Mouse (Mus musculus): Measurements from ENCODE around the gene Gm13287. TPM values are rescaled to one million over a fixed set of nuclear protein-coding genes. Genes with fewer than 3 reads are reported as not detected.
"Not testable (repeated sequence)": the region's sequence is repeated elsewhere in the genome, so short reads cannot be mapped to it uniquely, and the experiment has no call there.

Gm13287 gene
- total and polyA plus RNA-seq, 3 experiments = not detected

- DNase-seq (ENCODE audit: low read depth, low spot score) = peak; percentile 48
- no peak overlapping the region for H3K4me3 ChIP-seq (ENCODE audit: control insufficient read depth in 1 of 2, insufficient read depth in 1 of 2, low read depth in 2 of 2, low read length in 2 of 2)
- no peaks in the 10 kb centered on the region for H3K9me3 ChIP-seq (replicated peaks; ENCODE audit: insufficient read depth, low read length)
- H3K4me1 ChIP-seq (ENCODE audit: control insufficient read depth in 1 of 2, insufficient read depth in 2 of 2, low read length in 2 of 2) = no peaks in the 10 kb centered on the region
- TF ChIP-seq SMC3 (IDR thresholded peaks at IDR 0.05; ENCODE audit: low read depth, low read length) (peak; percentile 27), JUND (IDR thresholded peaks at IDR 0.05; ENCODE audit: low read depth, low read length) (peak; percentile 50; the same call in 1 of the 2 replicates), RCOR1 (IDR thresholded peaks at IDR 0.05; ENCODE audit: low read depth, low read length) (no peak), ZNF384 (IDR thresholded peaks at IDR 0.05; ENCODE audit: low read depth, low read length) (peak; percentile 83), MAX (IDR thresholded peaks at IDR 0.05; ENCODE audit: low read length) (no peak), GABPA (IDR thresholded peaks at IDR 0.05; ENCODE audit: low read depth, low read length) (no peak), E2F4 (IDR thresholded peaks at IDR 0.05; ENCODE audit: borderline replicate concordance, low read depth, low read length) (no peak), RAD21 (IDR thresholded peaks at IDR 0.05; ENCODE audit: low read depth, low read length) (peak; percentile 38), ETS1 (IDR thresholded peaks at IDR 0.05; ENCODE audit: low read depth, low read length) (0 out of 2 replicates have a peak, but pooled peaks have one; percentile 9), CTCF (IDR thresholded peaks at IDR 0.05 in 2 of 3, conservative IDR thresholded peaks at IDR 0.05 in 1 of 3; ENCODE audit: control insufficient read depth in 1 of 3, insufficient read depth in 1 of 3, low read depth in 2 of 3, low read length in 3 of 3, poor library complexity in 1 of 3, severe bottlenecking in 1 of 3) (peak in 2 of 3 experiments; percentile 57 to 76; a peak in 4 of 6 replicates), POLR2AphosphoS2 (IDR thresholded peaks at IDR 0.05; ENCODE audit: low read length) (no peak)
- no peaks in the 10 kb centered on the region for H3K36me3 ChIP-seq (ENCODE audit: control insufficient read depth in 1 of 2, insufficient read depth in 2 of 2, low read length in 2 of 2)
- H3K27me3 ChIP-seq (ENCODE audit: control insufficient read depth in 1 of 2, insufficient read depth in 2 of 2, low read length in 2 of 2) = peaks cover 5 to 11% of the 10 kb centered on the region in 2 experiments
- H3K27ac ChIP-seq (ENCODE audit: control insufficient read depth, low read depth, low read length) = no peak overlapping the region
- no peak overlapping the region for H3K9ac ChIP-seq (ENCODE audit: control insufficient read depth, low read depth, low read length, poor library complexity, severe bottlenecking)
- H3K79me2 ChIP-seq (ENCODE audit: control insufficient read depth, insufficient read depth, low read length, poor library complexity) = no peaks in the 10 kb centered on the region
Measured at GRCm38 (mm10) chr4:88830523-88830922, 27.5 kb downstream of the Gm13287 start.

GRCm38 (mm10) chr4:88835225-88835624, 32.2 kb downstream of the Gm13287 start, which contains the start of gene Ifna5:
TSS of gene Ifna5 (plus strand) at chr4:88835525.
- H3K27ac ChIP-seq (ENCODE audit: control insufficient read depth, low read depth, low read length); DNase-seq (ENCODE audit: low read depth, low spot score); H3K79me2 ChIP-seq (ENCODE audit: control insufficient read depth, insufficient read depth, low read length, poor library complexity); H3K4me1 ChIP-seq (ENCODE audit: control insufficient read depth in 1 of 2, insufficient read depth in 2 of 2, low read length in 2 of 2); H3K36me3 ChIP-seq (ENCODE audit: control insufficient read depth in 1 of 2, insufficient read depth in 2 of 2, low read length in 2 of 2); H3K4me3 ChIP-seq (ENCODE audit: control insufficient read depth in 1 of 2, insufficient read depth in 1 of 2, low read depth in 2 of 2, low read length in 2 of 2); H3K9ac ChIP-seq (ENCODE audit: control insufficient read depth, low read depth, low read length, poor library complexity, severe bottlenecking); H3K9me3 ChIP-seq (replicated peaks; ENCODE audit: insufficient read depth, low read length): not testable (repeated sequence)
- H3K27me3 ChIP-seq (ENCODE audit: control insufficient read depth in 1 of 2, insufficient read depth in 2 of 2, low read length in 2 of 2) = peaks cover 11 to 18% of the 10 kb centered on the region in 2 experiments

GRCm38 (mm10) chr4:88838828-88839227, 35.8 kb downstream of the Gm13287 start:
- Histone ChIP-seq H3K4me3 (ENCODE audit: control insufficient read depth in 1 of 2, insufficient read depth in 1 of 2, low read depth in 2 of 2, low read length in 2 of 2) (no peak overlapping the region), H3K27ac (ENCODE audit: control insufficient read depth, low read depth, low read length) (no peak overlapping the region), H3K9ac (ENCODE audit: control insufficient read depth, low read depth, low read length, poor library complexity, severe bottlenecking) (no peak overlapping the region), H3K27me3 (ENCODE audit: control insufficient read depth in 1 of 2, insufficient read depth in 2 of 2, low read length in 2 of 2) (peaks cover 14 to 17% of the 10 kb centered on the region in 2 experiments), H3K79me2 (ENCODE audit: control insufficient read depth, insufficient read depth, low read length, poor library complexity) (no peaks in the 10 kb centered on the region), H3K36me3 (ENCODE audit: control insufficient read depth in 1 of 2, insufficient read depth in 2 of 2, low read length in 2 of 2) (no peaks in the 10 kb centered on the region), H3K9me3 (replicated peaks; ENCODE audit: insufficient read depth, low read length) (no peaks in the 10 kb centered on the region), H3K4me1 (ENCODE audit: control insufficient read depth in 1 of 2, insufficient read depth in 2 of 2, low read length in 2 of 2) (no peaks in the 10 kb centered on the region; a peak in 1 of 4 replicates)
- TF ChIP-seq SMC3 (IDR thresholded peaks at IDR 0.05; ENCODE audit: low read depth, low read length) = 0 out of 2 replicates have a peak, but pooled peaks have one; percentile 12
- TF ChIP-seq MEF2A (IDR thresholded peaks at IDR 0.05; ENCODE audit: extremely low read depth, insufficient replicate concordance, low read depth, low read length, poor library complexity, severe bottlenecking) = no peak
- TF ChIP-seq CTCF (IDR thresholded peaks at IDR 0.05 in 2 of 3, conservative IDR thresholded peaks at IDR 0.05 in 1 of 3; ENCODE audit: control insufficient read depth in 1 of 3, insufficient read depth in 1 of 3, low read depth in 2 of 3, low read length in 3 of 3, poor library complexity in 1 of 3, severe bottlenecking in 1 of 3) = peak in 2 of 3 experiments; percentile 65 to 69; a peak in 4 of 6 replicates
- DNase-seq (ENCODE audit: low read depth, low spot score) = peak; percentile 46
